Mouse (Mus musculus): ENCODE measurements around the gene Lhx5.

Lhx5 gene

DNA sequence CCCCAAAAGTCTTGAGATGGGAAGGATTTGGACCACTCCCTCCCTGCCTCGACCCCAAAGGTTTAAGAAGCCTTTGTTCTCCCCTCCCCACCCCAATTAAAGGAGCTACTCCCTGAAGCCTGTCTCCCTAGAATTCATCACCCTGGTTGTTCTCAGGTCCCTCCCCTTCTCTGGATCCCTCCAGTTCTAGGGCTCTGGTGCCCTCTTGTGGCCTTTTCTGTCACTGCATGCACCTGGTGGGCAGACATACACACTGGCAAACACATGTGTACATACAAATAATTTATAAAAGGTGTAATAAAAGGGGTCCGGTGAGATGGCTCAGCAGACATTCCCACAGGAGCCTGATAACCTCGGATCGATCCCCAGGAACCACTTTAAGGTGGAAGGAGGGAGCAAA, 32.8 kb downstream of the Lhx5 start:
- 80% methylated on average over 4 of the region's 4 CpGs for WGBS

DNA sequence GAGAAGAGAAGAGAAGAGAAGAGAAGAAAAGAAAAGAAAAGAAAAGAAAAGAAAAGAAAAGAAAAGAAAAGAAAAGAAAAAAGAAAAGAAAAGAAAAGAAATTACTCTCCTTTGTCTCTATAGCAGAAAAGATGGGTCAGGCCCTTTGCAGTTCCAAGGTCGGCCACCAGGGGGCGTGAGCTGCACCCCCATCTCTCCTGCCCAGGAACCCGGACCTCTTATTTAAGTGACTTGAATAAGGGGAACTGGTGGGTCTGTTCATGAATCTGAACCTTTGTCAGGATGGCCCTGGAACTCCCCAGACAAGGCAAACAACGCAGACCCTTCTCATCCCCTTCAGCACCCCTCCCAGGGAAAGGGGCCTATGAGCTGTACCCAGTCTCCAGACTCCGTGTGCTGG, 33.6 kb downstream of the Lhx5 start:
- 37% methylated on average over 5 of the region's 5 CpGs for WGBS

DNA sequence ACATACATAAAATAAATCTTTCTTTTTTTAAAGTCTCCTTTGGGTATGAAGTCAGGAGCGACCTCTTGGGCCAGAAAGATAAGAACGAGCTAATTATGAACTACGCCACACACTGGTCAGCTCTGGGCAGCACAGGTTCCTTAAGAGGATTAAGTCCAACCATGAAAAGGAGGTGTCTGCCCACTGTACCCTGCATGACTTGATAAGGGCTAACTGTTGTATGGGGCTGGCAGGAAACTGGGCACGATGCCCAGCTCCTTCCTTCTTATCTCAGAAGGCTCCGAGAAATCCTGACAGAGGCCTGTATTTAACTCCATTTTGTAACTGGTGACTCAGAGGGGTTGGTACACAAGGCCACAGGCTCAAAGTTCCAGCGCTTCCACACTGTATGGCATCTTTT, 34.4 kb downstream of the Lhx5 start:
- WGBS: 65% methylated on average over 6 of the region's 6 CpGs

DNA sequence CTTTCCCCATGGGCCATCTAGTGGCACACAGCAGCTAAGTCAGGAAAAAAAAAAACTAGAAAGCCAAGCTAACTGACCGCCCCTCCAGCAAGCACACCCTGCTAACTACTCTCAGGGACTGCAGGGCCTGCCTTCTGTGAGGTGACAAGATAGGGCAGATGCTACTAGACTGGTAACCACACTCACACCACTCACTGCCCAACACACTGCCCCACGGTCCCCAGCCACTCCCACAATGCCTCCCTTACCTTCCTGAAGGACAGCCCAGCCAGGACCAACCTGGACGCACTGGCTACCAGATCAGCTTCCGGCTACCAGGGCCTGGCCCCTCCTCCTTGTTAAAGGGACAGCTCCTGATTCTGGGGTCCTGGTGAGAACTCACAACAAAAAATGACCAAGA, 35.5 kb downstream of the Lhx5 start:
- WGBS: 32% methylated on average over 4 of the region's 4 CpGs

DNA sequence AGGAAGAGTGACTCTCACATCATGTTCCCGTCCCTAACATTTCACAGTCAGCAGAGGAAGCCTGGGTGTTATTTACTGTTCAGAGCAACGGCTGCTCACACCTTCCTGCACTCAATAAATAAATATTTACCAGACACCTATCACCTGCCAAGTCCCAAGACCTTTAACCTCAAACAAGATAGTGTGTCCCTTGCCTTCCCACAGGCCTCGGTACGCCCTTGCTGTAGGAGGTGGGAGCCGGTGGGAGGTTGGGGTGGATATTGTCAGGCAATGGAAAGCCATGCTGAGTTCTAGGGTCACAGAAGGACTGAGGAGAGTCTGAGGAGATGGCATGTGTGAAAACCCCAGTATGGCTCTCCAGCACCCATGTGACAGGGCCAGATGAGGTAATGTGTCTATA, 36.8 kb downstream of the Lhx5 start:
- 86% methylated on average over 5 of the region's 5 CpGs for WGBS

DNA sequence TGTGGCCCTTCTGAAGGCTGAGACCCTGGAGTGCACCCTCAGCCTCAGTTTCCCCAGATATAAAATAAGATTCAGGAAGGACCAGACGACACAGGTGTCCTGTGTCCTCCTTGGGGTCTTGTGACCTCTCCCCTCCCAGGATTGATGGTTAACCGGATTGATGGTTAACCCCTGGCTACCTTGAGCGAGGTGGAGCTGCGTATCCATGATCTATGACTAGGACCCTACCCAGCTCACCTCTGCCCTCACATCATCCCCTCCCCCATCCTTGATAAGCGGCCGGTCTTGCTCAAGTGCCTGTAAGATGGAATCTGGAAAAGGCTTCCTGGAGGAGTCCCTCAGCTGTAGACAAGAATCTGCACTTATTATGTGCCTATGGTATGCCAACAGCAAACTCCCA, 37.3 kb downstream of the Lhx5 start:
- 90% methylated on average over 6 of the region's 6 CpGs for WGBS

DNA sequence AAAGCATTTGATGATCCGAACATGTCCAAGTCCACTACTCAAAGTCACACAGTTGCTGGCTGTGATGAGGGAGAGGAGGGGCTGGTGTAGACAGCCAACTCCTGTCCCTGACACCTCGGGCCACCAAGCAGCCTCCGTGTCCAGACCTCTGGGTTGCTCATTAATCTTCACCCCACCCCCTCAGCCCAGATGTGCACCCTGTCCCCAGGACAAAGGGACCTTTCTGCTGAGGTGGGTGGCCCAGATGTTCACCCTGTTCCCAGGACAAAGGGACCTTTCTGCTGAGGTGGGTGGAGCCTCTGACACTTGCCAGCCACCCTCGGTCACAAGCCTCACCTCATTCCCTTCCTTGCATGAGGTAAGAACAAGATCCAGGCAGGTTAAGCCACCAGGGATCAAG, 40.0 kb downstream of the Lhx5 start:
- WGBS: 60% methylated on average over 4 of the region's 4 CpGs

DNA sequence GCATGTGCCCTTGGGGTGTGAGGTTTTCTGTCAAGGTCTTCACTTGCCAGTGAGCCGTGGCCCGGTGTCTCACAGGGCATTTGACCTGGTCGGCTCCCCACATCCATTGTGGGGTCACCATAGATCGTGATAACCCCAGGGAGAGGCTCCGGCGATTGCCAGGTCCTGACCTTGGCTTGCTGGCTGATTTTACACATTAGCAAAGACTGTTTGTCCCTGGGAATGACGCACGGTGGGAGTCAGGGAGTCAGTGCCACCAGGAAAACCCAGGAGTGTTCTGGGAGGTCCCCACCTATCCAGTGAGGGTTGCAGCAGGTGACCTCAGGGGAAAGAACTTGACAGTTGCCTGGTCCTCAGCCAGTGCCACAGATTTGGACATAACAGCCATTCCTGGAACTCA, 41.3 kb downstream of the Lhx5 start, which contains the start of gene Sdsl:
Gene Sdsl, minus strand, starts transcription at position 41 of the 400 bp plus-strand sequence.
- WGBS: 86% methylated on average over 8 of the region's 8 CpGs

DNA sequence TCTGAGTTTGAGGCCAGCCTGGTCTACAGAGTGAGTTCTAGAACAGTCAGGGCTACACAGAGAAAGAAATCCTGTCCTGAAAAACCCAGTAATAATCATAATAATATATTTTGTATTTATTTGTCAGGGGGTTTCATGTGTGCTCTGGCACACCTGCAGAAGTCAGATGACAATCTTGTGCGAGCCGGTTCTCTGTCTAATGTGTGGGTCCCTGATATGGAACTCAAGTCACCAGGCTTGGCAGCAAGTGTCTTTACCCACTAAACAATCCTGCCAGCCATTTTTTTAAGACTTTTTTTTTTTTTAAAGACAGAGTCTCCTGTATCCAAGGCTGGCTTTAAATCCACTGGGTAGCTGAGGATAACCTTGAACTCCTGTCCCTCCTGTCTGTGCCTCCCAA, 41.9 kb downstream of the Lhx5 start:
- 96% methylated on average over 2 of the region's 2 CpGs for WGBS

DNA sequence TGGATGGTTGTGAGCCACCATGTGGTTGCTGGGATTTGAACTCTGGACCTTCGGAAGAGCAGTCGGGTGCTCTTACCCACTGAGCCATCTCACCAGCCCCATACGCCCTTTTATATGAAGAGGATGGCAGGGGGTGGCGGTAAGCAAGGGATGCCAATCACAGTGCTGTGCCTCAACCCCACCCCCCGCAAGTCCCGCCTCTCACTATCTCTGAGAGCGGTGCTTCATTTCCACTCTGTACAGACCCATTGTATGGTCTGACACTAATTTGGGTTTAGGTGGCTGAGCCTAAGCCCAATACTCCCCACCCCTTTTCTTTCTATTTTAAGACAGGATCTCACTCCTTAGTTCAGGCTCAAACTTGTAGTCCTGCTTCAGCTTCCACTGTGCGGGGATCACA, 44.4 kb downstream of the Lhx5 start:
- 62% methylated on average over 8 of the region's 8 CpGs for WGBS

DNA sequence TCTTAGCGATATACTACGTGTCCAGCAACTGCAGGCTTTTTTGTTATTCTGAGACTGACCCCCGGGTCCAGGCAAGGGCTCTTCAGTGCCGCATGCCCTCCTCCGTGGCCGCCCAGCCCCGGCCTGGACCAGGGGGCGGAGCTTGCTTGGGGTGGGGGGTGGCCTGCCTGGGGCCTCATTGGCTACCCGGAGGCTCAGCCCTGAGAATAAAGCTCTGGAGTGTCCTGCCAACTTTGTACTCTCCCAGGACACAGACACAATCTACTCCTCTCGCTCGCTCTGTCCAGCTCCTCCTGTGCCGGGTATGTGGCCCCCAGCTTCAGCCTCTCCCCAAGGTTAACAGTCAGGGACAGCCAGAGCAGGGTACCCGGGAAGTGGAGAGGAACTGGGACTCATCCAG, 44.8 kb downstream of the Lhx5 start, which contains the start of gene Sds:
Gene Sds, plus strand, starts transcription at position 231 of the 400 bp plus-strand sequence.
- 22% methylated on average over 13 of the region's 13 CpGs for WGBS

DNA sequence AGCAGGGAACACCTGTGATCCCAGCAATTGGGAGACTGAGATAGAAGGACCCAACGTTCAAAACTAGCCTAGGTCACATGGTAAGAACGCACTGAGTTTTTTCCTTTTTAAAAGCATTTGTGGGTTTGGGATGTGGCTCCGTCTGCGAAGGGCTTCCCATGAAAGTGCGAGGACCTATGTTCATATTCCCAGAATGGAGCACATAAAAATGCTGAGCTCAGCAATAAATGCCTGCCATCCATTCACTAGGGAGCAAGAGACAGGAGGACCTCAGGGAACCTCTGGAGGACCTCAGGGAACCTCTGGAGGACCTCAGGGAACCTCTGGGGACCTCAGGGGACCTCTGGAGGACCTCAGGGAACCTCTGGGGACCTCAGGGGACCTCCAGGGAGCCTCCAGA, 46.5 kb downstream of the Lhx5 start:
- 89% methylated on average over 5 of the region's 5 CpGs for WGBS

DNA sequence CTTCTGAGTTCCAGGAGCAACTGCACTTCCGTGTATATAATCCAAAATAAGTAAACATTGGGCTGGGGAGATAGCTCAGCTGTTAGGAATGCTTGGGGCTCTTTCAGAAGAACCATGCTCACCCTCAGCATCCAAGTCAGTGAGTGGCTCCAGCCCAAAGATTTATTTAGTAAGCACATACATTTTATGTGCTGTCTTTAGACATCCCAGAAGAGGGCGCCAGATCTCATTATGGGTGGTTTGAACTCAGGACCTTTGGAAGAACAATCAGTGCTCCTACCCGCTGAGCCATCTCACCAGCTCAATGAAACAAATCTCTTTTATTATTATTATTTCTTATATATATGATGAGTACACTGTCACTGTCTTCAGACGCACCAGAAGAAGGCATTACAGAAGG, 48.0 kb downstream of the Lhx5 start:
- 71% methylated on average over 4 of the region's 4 CpGs for WGBS

DNA sequence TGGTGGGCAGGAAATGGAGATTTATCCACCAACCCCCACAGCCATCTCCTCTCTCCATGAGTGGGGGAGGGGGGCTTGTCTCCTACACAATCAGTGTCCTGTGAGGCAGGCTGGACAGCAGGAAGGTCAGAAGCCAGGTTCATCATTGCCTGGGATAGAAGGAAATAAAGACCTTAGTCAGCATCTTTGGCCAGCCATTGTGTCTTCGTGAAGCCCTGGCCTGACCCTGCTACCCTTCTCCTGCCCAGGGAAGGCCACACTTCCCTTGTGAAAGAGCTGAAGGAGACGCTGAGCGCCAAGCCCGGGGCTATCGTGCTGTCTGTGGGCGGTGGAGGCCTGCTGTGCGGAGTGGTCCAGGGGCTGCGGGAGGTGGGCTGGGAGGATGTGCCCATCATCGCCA, 49.7 kb downstream of the Lhx5 start:
- WGBS: 43% methylated on average over 9 of the region's 9 CpGs

DNA sequence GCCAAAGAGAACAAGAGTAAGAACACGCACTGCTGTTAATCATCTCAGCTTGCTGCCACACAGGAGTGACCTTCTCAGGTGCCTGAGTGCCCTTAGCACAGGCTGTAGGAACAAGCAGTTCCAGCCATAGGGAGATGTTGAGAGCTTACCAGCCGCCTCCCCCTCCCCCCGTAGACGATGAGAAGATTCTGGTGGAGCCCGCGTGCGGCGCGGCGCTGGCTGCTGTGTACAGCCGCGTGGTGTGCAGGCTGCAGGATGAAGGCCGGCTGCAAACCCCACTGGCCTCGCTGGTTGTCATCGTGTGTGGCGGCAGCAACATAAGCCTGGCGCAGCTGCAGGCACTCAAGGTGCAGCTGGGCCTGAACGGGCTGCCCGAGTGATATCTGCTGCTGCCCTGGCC, 51.9 kb downstream of the Lhx5 start:
- 83% methylated on average over 19 of the region's 19 CpGs for WGBS

DNA sequence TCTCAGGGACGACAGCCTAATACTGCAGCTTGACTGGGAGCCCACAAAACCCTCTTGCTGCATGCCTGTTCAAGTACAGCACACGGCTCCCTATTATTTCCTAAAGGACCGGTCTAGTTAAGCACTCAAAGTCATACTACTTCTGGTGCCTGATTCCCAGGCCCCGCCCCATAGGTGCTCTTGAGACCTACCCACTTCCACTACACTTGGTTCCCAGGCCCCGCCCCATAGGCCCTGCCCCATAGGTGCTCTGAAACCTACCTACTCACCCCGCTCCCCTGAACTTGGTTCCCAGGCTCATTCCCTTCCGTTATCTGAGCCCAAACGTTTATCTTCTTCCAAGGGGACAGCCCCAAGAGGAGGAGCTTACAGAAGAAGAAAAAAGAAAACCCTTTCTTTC, 56.3 kb downstream of the Lhx5 start:
- WGBS: 89% methylated on average over 8 of the region's 8 CpGs

DNA sequence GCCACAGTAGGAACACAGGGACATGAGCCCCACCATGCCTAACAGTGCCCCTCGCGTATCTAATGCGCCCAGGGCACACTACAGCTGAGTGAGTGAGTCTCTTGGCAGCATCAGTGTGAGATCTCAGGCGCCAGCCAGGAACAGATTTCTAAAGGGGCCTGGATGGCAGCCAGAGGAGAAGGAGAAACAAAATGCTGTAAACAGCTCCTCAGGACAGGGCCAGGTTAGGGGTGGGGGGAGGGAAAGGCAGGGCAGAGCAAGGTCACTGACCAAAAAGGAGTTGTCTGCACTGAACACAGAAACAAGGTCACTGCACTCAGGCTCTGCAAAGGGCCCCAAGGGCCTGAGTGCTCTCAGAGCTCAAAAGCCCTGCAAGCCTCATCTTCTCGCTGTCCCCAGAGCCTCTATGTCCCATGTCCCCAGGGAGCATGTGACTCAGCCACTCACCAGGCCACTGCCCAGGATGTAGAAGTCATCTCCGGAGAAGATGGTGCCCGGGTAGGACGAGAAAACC, 59.2 kb downstream of the Lhx5 start:
- 40% methylated on average over 8 of the region's 8 CpGs for WGBS

Data from cerebral cortex, adult 2 months (tissue).